Mouse (Mus musculus): ENCODE data around the gene Dab1.

Gene Dab1

GRCm38 (mm10) chr4:104432150-104432549 is 813.0 kb downstream of the Dab1 start:
- no peak for DNase-seq (ENCODE audit: extremely low read depth, insufficient read length, low spot score)

- no peak for DNase-seq (ENCODE audit: extremely low read depth, insufficient read length, low spot score)
Measured at GRCm38 (mm10) chr4:104435736-104436135, 816.6 kb downstream of the Dab1 start.

GRCm38 (mm10) chr4:104436411-104436810 is 817.3 kb downstream of the Dab1 start:
- DNase-seq (ENCODE audit: extremely low read depth, insufficient read length, low spot score), result no peak

GRCm38 (mm10) chr4:104438730-104439129 is 819.6 kb downstream of the Dab1 start:
- DNase-seq (ENCODE audit: extremely low read depth, insufficient read length, low spot score), result no peak

GRCm38 (mm10) chr4:104439641-104440040 is 820.5 kb downstream of the Dab1 start:
- no peak for DNase-seq (ENCODE audit: extremely low read depth, insufficient read length, low spot score)

- no peak for DNase-seq (ENCODE audit: extremely low read depth, insufficient read length, low spot score)
Measured at GRCm38 (mm10) chr4:104442925-104443747, 824.0 kb downstream of the Dab1 start.

GRCm38 (mm10) chr4:104443775-104444174 is 824.6 kb downstream of the Dab1 start:
- DNase-seq (ENCODE audit: extremely low read depth, insufficient read length, low spot score), result no peak

GRCm38 (mm10) chr4:104444985-104445384 is 825.8 kb downstream of the Dab1 start:
- DNase-seq (ENCODE audit: extremely low read depth, insufficient read length, low spot score), result no peak

GRCm38 (mm10) chr4:104448199-104448598 is 829.0 kb downstream of the Dab1 start:
- no peak for DNase-seq (ENCODE audit: extremely low read depth, insufficient read length, low spot score)

GRCm38 (mm10) chr4:104450645-104451044 is 831.5 kb downstream of the Dab1 start:
- DNase-seq (ENCODE audit: extremely low read depth, insufficient read length, low spot score), result no peak

GRCm38 (mm10) chr4:104452587-104452986 is 833.4 kb downstream of the Dab1 start:
- no peak for DNase-seq (ENCODE audit: extremely low read depth, insufficient read length, low spot score)

GRCm38 (mm10) chr4:104455151-104455550 is 836.0 kb downstream of the Dab1 start:
- no peak for DNase-seq (ENCODE audit: extremely low read depth, insufficient read length, low spot score)

- DNase-seq (ENCODE audit: extremely low read depth, insufficient read length, low spot score), result no peak
Measured at GRCm38 (mm10) chr4:104455760-104456159, 836.6 kb downstream of the Dab1 start.

GRCm38 (mm10) chr4:104456173-104456873 is 837.2 kb downstream of the Dab1 start:
- no peak for DNase-seq (ENCODE audit: extremely low read depth, insufficient read length, low spot score)

- DNase-seq (ENCODE audit: extremely low read depth, insufficient read length, low spot score), result no peak
Measured at GRCm38 (mm10) chr4:104458726-104459125, 839.6 kb downstream of the Dab1 start.

- no peak for DNase-seq (ENCODE audit: extremely low read depth, insufficient read length, low spot score)
Measured at GRCm38 (mm10) chr4:104461106-104462011, 842.2 kb downstream of the Dab1 start.

GRCm38 (mm10) chr4:104462932-104463780 is 844.0 kb downstream of the Dab1 start:
- DNase-seq (ENCODE audit: extremely low read depth, insufficient read length, low spot score), result no peak

- no peak for DNase-seq (ENCODE audit: extremely low read depth, insufficient read length, low spot score)
Measured at GRCm38 (mm10) chr4:104463781-104464170, 844.6 kb downstream of the Dab1 start.

- DNase-seq (ENCODE audit: extremely low read depth, insufficient read length, low spot score), result no peak
Measured at GRCm38 (mm10) chr4:104465594-104465993, 846.4 kb downstream of the Dab1 start.

GRCm38 (mm10) chr4:104468666-104469065 is 849.5 kb downstream of the Dab1 start:
- DNase-seq (ENCODE audit: extremely low read depth, insufficient read length, low spot score), result no peak
